Mouse (Mus musculus) midbrain, embryonic 13.5 days (tissue): ENCODE measurements around the gene Rybp. TPM values are rescaled to one million over a fixed set of nuclear protein-coding genes. Genes with fewer than 3 reads are reported as not detected.

Source experiments
- ATAC-seq: fragments of 200-750 bp; cut with Nextera tagmentation; 2 replicates; pipeline ENCODE4 v1.8.0; 2017; ENCODE audit warnings: mild to moderate bottlenecking, moderate TSS enrichment, moderate library complexity
- H3K27ac ChIP-seq: fragments of 300-500 bp; sonication (generic); 2 replicates; pipeline ENCODE4 v1.5.1; 2015; ENCODE audit warnings: inconsistent platforms, mild to moderate bottlenecking, moderate library complexity
- H3K27me3 ChIP-seq: fragments of 300-500 bp; sonication (generic); 2 replicates; pipeline ENCODE4 v1.6.1; 2015; ENCODE audit warnings: mild to moderate bottlenecking, inconsistent platforms
- H3K36me3 ChIP-seq: fragments of 300-500 bp; sonication (generic); 2 replicates; pipeline ENCODE4 v1.6.1; 2015; ENCODE audit warnings: mild to moderate bottlenecking, inconsistent platforms
- H3K4me1 ChIP-seq: fragments of 300-500 bp; sonication (generic); replicated peaks from 2 replicates; pipeline ENCODE4 v1.6.1; 2015; ENCODE audit warnings: inconsistent platforms
- H3K4me2 ChIP-seq: fragments of 300-500 bp; sonication (generic); replicated peaks from 2 replicates; pipeline ENCODE4 v1.6.1; 2015; ENCODE audit warnings: moderate library complexity, mild to moderate bottlenecking, inconsistent platforms
- H3K4me3 ChIP-seq: fragments of 300-500 bp; sonication (generic); replicated peaks from 2 replicates; pipeline ENCODE4 v1.5.1; 2015; ENCODE audit warnings: mild to moderate bottlenecking, inconsistent platforms
- H3K9ac ChIP-seq: fragments of 300-500 bp; sonication (generic); replicated peaks from 2 replicates; pipeline ENCODE4 v1.6.1; 2015; ENCODE audit warnings: mild to moderate bottlenecking, inconsistent platforms
- H3K9me3 ChIP-seq: fragments of 300-500 bp; sonication (generic); 2 replicates; pipeline ENCODE4 v1.6.1; 2016; ENCODE audit warnings: mild to moderate bottlenecking, inconsistent platforms
- WGBS: fragments of 180-500 bp; shearing (Covaris S2); methylation state at CpG from one replicate; pipeline ENCODE4 v1.1.7; 2015; 5-methylcytosine and 5-hydroxymethylcytosine counted together
- polyA plus RNA-seq: library from polyadenylated mRNA; unstranded; fragments of >200 nt; fragmentation: Nextera tagmentation; extraction: Ambion mirVana; gene quantifications from 2 replicates; pipeline ENCODE4 v1.2.1, GENCODE M21; 2015

Rybp gene
- polyA plus RNA-seq, 1 experiment from 2014 or later = 19.7 TPM

GRCm38 (mm10) chr6:100180883-100181262 lies 106.4 kb downstream of the Rybp start:
- Histone ChIP-seq H3K36me3 (no peaks in the 10 kb centered on the region), H3K4me2 (no peak overlapping the region), H3K9ac (no peak overlapping the region), H3K4me1 (peaks cover 6% of the 10 kb centered on the region; the same call in 1 of the 2 replicates), H3K27me3 (peaks cover 10% of the 10 kb centered on the region; the same call in 1 of the 2 replicates), H3K27ac (no peak overlapping the region), H3K9me3 (no peaks in the 10 kb centered on the region), H3K4me3 (no peak overlapping the region)
- ATAC-seq = no peak
- WGBS = 75% methylated on average over 4 of the region's 4 CpGs

DNA sequence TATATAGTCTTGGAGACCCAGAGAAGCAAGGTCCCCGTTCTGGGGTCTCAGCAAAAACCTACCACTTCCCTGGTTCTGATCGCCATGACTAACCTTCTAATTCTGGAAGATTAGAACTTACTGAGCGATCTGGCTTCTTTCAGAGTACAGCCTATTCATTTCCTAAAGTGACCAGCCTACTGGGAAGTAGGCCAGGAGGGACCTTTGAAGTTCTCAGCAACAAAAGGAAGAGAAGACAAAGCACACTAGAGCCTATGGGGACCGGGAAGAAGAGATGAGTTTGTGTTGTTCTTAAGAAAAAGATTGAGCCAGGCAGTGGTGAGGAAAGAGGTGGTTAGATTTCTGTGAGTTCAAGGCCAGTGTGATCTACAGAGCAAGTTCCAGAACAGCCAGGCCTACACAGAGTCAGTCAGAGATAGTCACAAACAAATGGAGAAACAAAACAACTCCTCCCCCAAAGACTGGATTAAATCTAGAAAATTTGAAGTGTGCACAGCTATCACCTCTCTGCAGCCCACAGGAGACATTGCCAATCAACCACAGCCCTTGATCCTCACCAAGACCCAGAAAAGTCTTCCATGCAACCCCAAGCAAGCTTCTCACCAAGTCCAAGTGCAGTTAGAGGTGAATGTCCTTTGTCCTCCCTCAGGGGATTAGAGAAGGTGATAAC lies 106.9 kb downstream of the Rybp start:
- WGBS = 63% methylated on average over 4 of the region's 4 CpGs

GRCm38 (mm10) chr6:100178830-100179229 lies 108.5 kb downstream of the Rybp start:
- ATAC-seq = no peak
- H3K27ac ChIP-seq = no peak overlapping the region
- 92% methylated on average over 3 of the region's 3 CpGs for WGBS

More for the DNA sequence above, 106.9 kb downstream of the Rybp start:
- Histone ChIP-seq H3K4me3 (no peak overlapping the region), H3K4me1 (peaks cover 1% of the 10 kb centered on the region; the same call in 1 of the 2 replicates), H3K9me3 (no peaks in the 10 kb centered on the region), H3K27me3 (peaks cover 10% of the 10 kb centered on the region; the same call in 1 of the 2 replicates), H3K27ac (no peak overlapping the region), H3K36me3 (no peaks in the 10 kb centered on the region), H3K4me2 (no peak overlapping the region), H3K9ac (no peak overlapping the region)
- no peak for ATAC-seq

More at GRCm38 (mm10) chr6:100178830-100179229, 108.5 kb downstream of the Rybp start:
- H3K27me3 ChIP-seq = peaks cover 14% of the 10 kb centered on the region; the same call in 1 of the 2 replicates
- no peaks in the 10 kb centered on the region for H3K36me3 ChIP-seq
- H3K9ac ChIP-seq = no peak overlapping the region
- H3K9me3 ChIP-seq = no peaks in the 10 kb centered on the region
- no peak overlapping the region for H3K4me2 ChIP-seq
- H3K4me1 ChIP-seq = no peaks in the 10 kb centered on the region
- no peak overlapping the region for H3K4me3 ChIP-seq
